Mouse (Mus musculus) small intestine, adult 2 months (tissue): Measurements from ENCODE around the gene Cacnb4.

Experiments used
- CTCF ChIP-seq: fragments of 200-500 bp; IDR thresholded peaks from 2 replicates; pipeline ENCODE4 v1.5.1; 2012; ENCODE audit warnings: low read depth, mild to moderate bottlenecking, control low read depth, inconsistent platforms, low read length, moderate library complexity, mixed read lengths; ENCODE audit not compliant: insufficient replicate concordance, insufficient read length; ENCODE audit errors: extremely low read depth
- POLR2A ChIP-seq: fragments of 200-500 bp; IDR thresholded peaks from 2 replicates; pipeline ENCODE4 v1.6.1; 2012; ENCODE audit warnings: low read depth, mild to moderate bottlenecking, control low read depth, inconsistent platforms, low read length, moderate library complexity

DNA sequence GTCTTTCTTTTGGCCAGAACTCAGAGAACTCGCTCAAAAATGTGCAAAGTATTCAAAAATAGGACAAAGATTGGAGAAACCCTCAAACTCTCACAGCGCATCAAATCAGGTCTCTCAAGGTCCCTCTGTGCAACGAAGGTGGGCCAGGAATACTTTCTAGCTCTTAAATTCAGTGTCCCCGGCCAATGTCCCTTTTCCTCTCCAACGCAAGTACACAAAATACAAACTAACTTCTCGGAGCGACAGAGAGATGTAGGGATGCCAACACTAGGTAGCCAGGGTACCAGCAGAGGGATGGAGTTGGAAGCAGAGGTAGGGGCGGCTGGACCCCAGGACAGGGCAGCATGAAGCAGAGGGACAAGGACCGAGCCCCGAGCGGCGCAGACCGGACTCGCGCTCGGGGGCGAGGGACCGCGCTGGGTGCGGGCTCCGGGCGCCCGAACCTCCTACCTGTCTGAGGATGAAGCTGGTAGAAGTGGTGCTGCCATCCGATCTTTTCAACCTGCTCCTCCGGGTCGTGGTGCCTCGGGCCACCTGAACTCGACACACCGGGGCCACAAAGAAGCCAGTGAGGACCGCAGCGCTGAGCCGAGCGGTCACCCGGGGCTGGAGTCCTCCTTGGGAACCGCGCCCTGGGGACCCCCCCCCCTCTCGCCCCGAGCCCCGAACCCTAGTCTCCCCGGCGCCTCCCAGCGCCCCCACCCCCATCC is 1.2 kb downstream of the Cacnb4 start:
- TF ChIP-seq CTCF = no peak
- TF ChIP-seq POLR2A = no peak
